ENCODE assay signal across 8 mouse cellular contexts in the genomic region with DNA sequence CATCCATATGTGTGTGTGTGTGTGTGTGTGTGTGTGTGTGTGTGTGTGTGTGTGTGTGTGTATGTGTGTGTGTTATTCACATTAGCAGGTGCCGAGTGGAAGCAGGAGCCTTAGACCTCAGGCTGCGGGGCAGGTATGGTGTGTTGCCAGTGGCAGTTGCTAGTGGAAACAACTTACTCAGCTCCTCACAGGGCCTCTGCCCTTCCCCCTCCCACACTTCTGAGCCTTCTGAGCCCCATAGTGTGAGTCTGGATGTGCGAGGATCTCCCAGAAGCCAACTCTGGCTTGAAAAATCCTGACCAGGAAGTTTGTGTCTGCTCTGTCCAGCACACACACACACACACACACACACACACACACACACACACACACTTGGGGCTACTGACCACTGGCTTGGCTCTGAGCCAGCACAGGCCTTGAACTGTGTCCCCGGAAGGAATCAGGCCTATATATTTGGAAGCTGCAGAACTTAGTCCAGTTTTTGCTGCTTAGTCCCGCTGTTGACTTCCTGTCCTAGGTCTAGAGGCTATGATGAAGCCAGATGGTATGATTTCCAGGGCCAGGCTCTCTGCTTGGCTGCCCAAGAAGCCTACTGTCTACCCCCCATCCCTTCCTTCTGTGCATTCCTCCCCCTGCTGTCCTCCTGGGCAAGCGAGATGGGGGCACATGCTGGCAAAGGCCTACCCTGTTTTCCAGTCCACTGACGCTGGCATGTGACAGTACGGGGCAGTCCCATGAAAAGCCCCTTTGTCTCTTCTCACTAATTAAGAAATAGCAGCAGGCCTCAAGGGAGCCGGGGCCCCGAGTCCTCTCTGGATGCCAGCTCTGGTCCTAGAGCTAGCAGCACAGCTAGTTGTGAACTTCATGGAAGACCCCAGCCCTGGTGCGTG. TPM values are rescaled to one million over a fixed set of nuclear protein-coding genes. Genes with fewer than 3 reads are reported as not detected.
DNase-seq lines count a peak whose midpoint lies in the region; ATAC-seq and TF ChIP-seq lines count a peak whose summit lies in the region.

No protein-coding gene starts in this region.

- no peak overlapping the region for H3K9ac ChIP-seq in neural tube, embryonic 15.5 days (replicated peaks)

- no peak for TF ChIP-seq CTCF in thymus, adult 2 months (IDR thresholded peaks at IDR 0.05; ENCODE audit: borderline replicate concordance, control insufficient read depth, extremely low read depth, insufficient read depth, low read length, poor library complexity)

- ATAC-seq in neural tube, embryonic 15.5 days (ENCODE audit: low FRiP score): peak; percentile 71

- no peak for TF ChIP-seq POLR2A in thymus, adult 2 months (IDR thresholded peaks at IDR 0.05; ENCODE audit: control insufficient read depth, extremely low read depth, insufficient read depth, low read length, poor library complexity)

- WGBS in embryonic facial prominence, embryonic 10.5 days: 53% methylated on average over 11 of the region's 11 CpGs
- WGBS in neural tube, embryonic 15.5 days: 46% methylated on average over 11 of the region's 11 CpGs
- 88% methylated on average over 11 of the region's 11 CpGs for WGBS in thymus, adult 2 months

- no peaks in the 10 kb centered on the region for H3K36me3 ChIP-seq in embryonic facial prominence, embryonic 10.5 days (replicated peaks)
- H3K36me3 ChIP-seq in neural tube, embryonic 15.5 days: no peaks in the 10 kb centered on the region
- no peaks in the 10 kb centered on the region for H3K36me3 ChIP-seq in thymus, adult 2 months (ENCODE audit: control insufficient read depth, insufficient read depth, low read length)

- no peak overlapping the region for H3K4me2 ChIP-seq in neural tube, embryonic 15.5 days

- peaks cover 13% of the 10 kb centered on the region for H3K4me1 ChIP-seq in embryonic facial prominence, embryonic 10.5 days
- H3K4me1 ChIP-seq in neural tube, embryonic 15.5 days: peaks cover 65% of the 10 kb centered on the region
- H3K4me1 ChIP-seq in thymus, adult 2 months (replicated peaks; ENCODE audit: control insufficient read depth, insufficient read depth, low read length): no peaks in the 10 kb centered on the region

- peak overlapping the region; percentile 57; the same call in 1 of the 2 replicates for H3K27ac ChIP-seq in embryonic facial prominence, embryonic 10.5 days (replicated peaks)
- peak overlapping the region; percentile 70 for H3K27ac ChIP-seq in neural tube, embryonic 15.5 days (replicated peaks)
- no peak overlapping the region for H3K27ac ChIP-seq in thymus, adult 2 months (ENCODE audit: control insufficient read depth, insufficient read depth, low read length)

- H3K27me3 ChIP-seq in embryonic facial prominence, embryonic 10.5 days (replicated peaks; ENCODE audit: low read depth, poor library complexity, severe bottlenecking): no peaks in the 10 kb centered on the region
- no peaks in the 10 kb centered on the region for H3K27me3 ChIP-seq in neural tube, embryonic 15.5 days (replicated peaks)
- H3K27me3 ChIP-seq in thymus, adult 2 months (ENCODE audit: control insufficient read depth, insufficient read depth, low read length): no peaks in the 10 kb centered on the region

- no peak overlapping the region for H3K4me3 ChIP-seq in embryonic facial prominence, embryonic 10.5 days
- H3K4me3 ChIP-seq in neural tube, embryonic 15.5 days (replicated peaks): no peak overlapping the region
- no peak overlapping the region for H3K4me3 ChIP-seq in thymus, adult 2 months (ENCODE audit: control insufficient read depth, insufficient read depth, low read length)

- no peaks in the 10 kb centered on the region for H3K9me3 ChIP-seq in embryonic facial prominence, embryonic 10.5 days
- no peaks in the 10 kb centered on the region for H3K9me3 ChIP-seq in neural tube, embryonic 15.5 days (replicated peaks)

- peak; percentile 69 for DNase-seq in kidney, postnatal 10 days
- DNase-seq in kidney, adult 9 months: no peak
- no peak for DNase-seq in embryonic facial prominence, embryonic 10.5 days (ENCODE audit: low spot score)
- DNase-seq in kidney, postnatal 4 days: peak; percentile 60 to 75
- DNase-seq in thymus, adult 2 months: no peak
- no peak for DNase-seq in embryo, embryonic 11 days
- DNase-seq in urinary bladder, postnatal 4 days (ENCODE audit: low spot score in 2 of 2): no peak

RNA-seq across cellular contexts. Expression of gene Fam19a5, which starts 22.2 kb away (rescaled TPM):
- 4.4 and 5.5 TPM in 2 replicates for polyA plus RNA-seq in embryonic facial prominence, embryonic 10.5 days (2016; fragmentation: Nextera tagmentation; extraction: Ambion mirVana)
- 26.5 and 30.1 TPM in 2 replicates for polyA plus RNA-seq in neural tube, embryonic 15.5 days (2015; fragmentation: Nextera tagmentation; extraction: Ambion mirVana)
- polyA plus RNA-seq in thymus, adult 2 months (2012; rRNA removed): 1.1 and 1.2 TPM in 2 replicates

Comparison
In these comparisons a context has a peak if more than half of its experiments do, and no peak if none do; other contexts are left out.
1. DNase-seq: peak in kidney, postnatal 10 days (single experiment) and kidney, postnatal 4 days (2 of 2); none in kidney, adult 9 months (single experiment), embryonic facial prominence, embryonic 10.5 days (single experiment), thymus, adult 2 months (single experiment), embryo, embryonic 11 days (single experiment) and urinary bladder, postnatal 4 days (0 of 2).